Mouse (Mus musculus) telencephalon, adult 2 months (tissue): ENCODE results near the gene Mkrn2os.
"Not testable (repeated sequence)": the region's sequence is repeated elsewhere in the genome, so short reads cannot be mapped to it uniquely, and the experiment has no call there.

Source experiments
- DNase-seq: peaks from one replicate; pipeline ENCODE4 v3.0.0-alpha.2; 2011; ENCODE audit warnings: low read depth, low spot score

Mkrn2os gene

GRCm38 (mm10) chr6:115592458-115592857 is at the start of gene Mkrn2os:
Mkrn2os (minus strand) TSS chr6:115592576.
- DNase-seq: no peak

GRCm38 (mm10) chr6:115638188-115638587 is 45.8 kb upstream of the Mkrn2os start:
- not testable (repeated sequence) for DNase-seq

GRCm38 (mm10) chr6:115634015-115634414 is 41.6 kb upstream of the Mkrn2os start:
- no peak for DNase-seq

GRCm38 (mm10) chr6:115631056-115631795 is 38.9 kb upstream of the Mkrn2os start:
- no peak for DNase-seq

GRCm38 (mm10) chr6:115626121-115626520 is 33.7 kb upstream of the Mkrn2os start:
- no peak for DNase-seq

GRCm38 (mm10) chr6:115620942-115621341 is 28.6 kb upstream of the Mkrn2os start:
- no peak for DNase-seq

GRCm38 (mm10) chr6:115619818-115620217 is 27.4 kb upstream of the Mkrn2os start:
- no peak for DNase-seq

GRCm38 (mm10) chr6:115615983-115616382 is 23.6 kb upstream of the Mkrn2os start:
- DNase-seq: no peak

- peak; percentile 60 for DNase-seq
Observed at GRCm38 (mm10) chr6:115613793-115614192, 21.4 kb upstream of the Mkrn2os start.

GRCm38 (mm10) chr6:115610301-115610700 is 17.9 kb upstream of the Mkrn2os start:
- no peak for DNase-seq

GRCm38 (mm10) chr6:115609121-115609520 is 16.7 kb upstream of the Mkrn2os start:
- DNase-seq: no peak

- DNase-seq: peak; percentile 76
Observed at GRCm38 (mm10) chr6:115607429-115607828, 15.1 kb upstream of the Mkrn2os start.

- DNase-seq: no peak
Observed at GRCm38 (mm10) chr6:115606461-115606860, 14.1 kb upstream of the Mkrn2os start.

- peak; percentile 55 for DNase-seq
Observed at GRCm38 (mm10) chr6:115601715-115602523, 9.5 kb upstream of the Mkrn2os start, which contains the start of gene Mkrn2. Mkrn2 (plus strand) TSS chr6:115601902.

GRCm38 (mm10) chr6:115601322-115601714 is 8.9 kb upstream of the Mkrn2os start:
- no peak for DNase-seq

GRCm38 (mm10) chr6:115595667-115596066 is 3.3 kb upstream of the Mkrn2os start:
- DNase-seq: no peak

GRCm38 (mm10) chr6:115594463-115594862 is 2.1 kb upstream of the Mkrn2os start:
- no peak for DNase-seq

- no peak for DNase-seq
Observed at GRCm38 (mm10) chr6:115593252-115593651, 876 bp upstream of the Mkrn2os start.

GRCm38 (mm10) chr6:115591692-115592359 is 550 bp downstream of the Mkrn2os start:
- DNase-seq: no peak

- no peak for DNase-seq
Observed at GRCm38 (mm10) chr6:115586321-115586720, 6.1 kb downstream of the Mkrn2os start.

- no peak for DNase-seq
Observed at GRCm38 (mm10) chr6:115584176-115584575, 8.2 kb downstream of the Mkrn2os start.
